Mouse (Mus musculus): ENCODE measurements at regions not wholly inside any gene's neighbourhood (a gene's known extent, or its start where the extent isn't known, plus 50 kb on each side); places are given as distances from the start of the nearest gene placed in this dataset.

- no peak for TF ChIP-seq EP300 (IDR thresholded peaks at IDR 0.05; ENCODE audit: insufficient read depth, low read depth, low read length)
- no peak for TF ChIP-seq CTCF (IDR thresholded peaks at IDR 0.05)
- no peak for TF ChIP-seq POLR2A (IDR thresholded peaks at IDR 0.05; ENCODE audit: insufficient read depth, low read depth, low read length)
Measured at GRCm38 (mm10) chr8:89279142-89279541, 235.2 kb upstream of the Sall1 start.
